Mouse (Mus musculus): ENCODE data around the gene Gm4869.

The Gm4869 gene

GRCm38 (mm10) chr5:140521196-140521595 lies 75.8 kb downstream of the Gm4869 start:
- in situ Hi-C loops (cut with MboI, MseI): no loop called here

- in situ Hi-C loops (cut with MboI, MseI): no loop called here
These were observed 81.3 kb downstream of the Gm4869 start for GRCm38 (mm10) chr5:140526754-140527153.

GRCm38 (mm10) chr5:140538111-140538683 lies 92.8 kb downstream of the Gm4869 start:
- in situ Hi-C loops (cut with MboI, MseI): loop anchor here (5.0 kb wide), 1 partner anchor 36 kb away; no protein-coding TSS in a partner anchor

GRCm38 (mm10) chr5:140540106-140540505 lies 94.7 kb downstream of the Gm4869 start:
- in situ Hi-C loops (cut with MboI, MseI): loop anchor here (5.0 kb wide), 3 partner anchors 73 to 142 kb away; no protein-coding TSS in a partner anchor

- in situ Hi-C loops (cut with MboI, MseI): loop anchor here (5.0 kb wide), 3 partner anchors 74 to 139 kb away; no protein-coding TSS in a partner anchor
These were observed 97.5 kb downstream of the Gm4869 start for GRCm38 (mm10) chr5:140542811-140543575.
